Mouse (Mus musculus): ENCODE results near the gene Gm16253.

Gene Gm16253

GRCm38 (mm10) chr3:96576690-96577541 is at the start of gene Gm16253:
Gene Gm16253 (plus strand): TSS chr3:96576984.
- peak; percentile 75 to 81 for DNase-seq (ENCODE audit: low spot score in 2 of 2)

DNA sequence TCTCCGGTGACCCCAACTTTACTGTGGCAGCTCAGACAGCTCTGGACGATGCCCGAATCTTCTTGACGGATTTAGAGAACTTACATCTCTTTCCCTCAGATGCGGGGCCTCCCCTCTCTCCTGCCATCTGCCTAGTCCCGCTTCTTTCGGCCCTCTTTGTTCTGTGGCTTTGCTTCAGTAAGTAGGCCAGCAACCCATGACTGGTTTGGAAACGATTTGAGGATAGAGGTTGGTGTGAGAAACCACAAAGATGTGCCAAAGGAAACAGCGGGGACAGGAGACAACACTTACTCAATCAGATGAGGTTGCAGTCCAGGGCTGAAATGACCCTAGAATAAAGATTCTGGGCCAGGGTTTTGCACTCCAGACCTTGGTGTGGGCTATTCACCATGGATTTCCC is 48.3 kb upstream of the Gm16253 start:
- DNase-seq (ENCODE audit: low spot score in 2 of 2): no peak

DNA sequence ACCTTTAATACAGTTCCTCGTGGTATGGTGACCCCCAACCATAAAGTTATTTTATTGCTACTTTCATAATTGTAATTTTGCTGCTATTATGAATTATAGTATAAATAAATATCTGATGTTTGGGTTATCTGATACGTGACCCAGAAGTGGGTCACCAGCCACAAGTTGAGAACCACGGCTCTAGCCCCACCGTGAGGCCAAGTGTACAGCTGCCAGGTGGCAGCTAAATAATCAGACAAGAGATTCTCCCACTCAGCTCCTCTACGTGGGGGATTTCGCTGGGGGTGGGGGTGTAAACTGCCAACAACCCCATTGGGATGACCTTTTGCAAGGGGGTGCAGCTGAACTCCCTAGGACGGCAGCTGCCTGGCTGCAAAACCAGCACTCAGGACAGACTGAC is 44.7 kb upstream of the Gm16253 start:
- DNase-seq (ENCODE audit: low spot score in 2 of 2): no peak

DNA sequence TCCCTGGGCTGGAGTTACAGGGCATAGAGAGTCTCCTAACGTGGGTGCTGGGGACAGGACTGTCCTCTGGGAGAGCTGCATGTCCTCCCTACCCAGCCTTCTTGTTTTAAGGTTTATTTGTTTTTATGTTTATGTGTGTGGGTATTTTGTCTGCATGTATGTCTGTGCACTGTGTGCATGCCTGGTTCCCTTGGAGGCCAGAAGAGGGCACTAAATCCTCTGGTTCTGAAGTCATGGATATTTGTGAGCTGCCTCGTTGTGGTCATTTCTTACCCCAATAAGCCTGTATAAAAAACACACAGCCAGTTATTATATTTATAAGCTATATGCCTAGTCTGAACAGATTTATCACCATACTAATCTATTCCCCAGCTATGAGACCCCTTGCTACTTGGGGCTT is 42.5 kb upstream of the Gm16253 start:
- no peak for DNase-seq (ENCODE audit: low spot score in 2 of 2)

- no peak for DNase-seq (ENCODE audit: low spot score in 2 of 2)
Observed at GRCm38 (mm10) chr3:96539316-96539715, 37.5 kb upstream of the Gm16253 start.

- DNase-seq (ENCODE audit: low spot score in 2 of 2): no peak
Observed at GRCm38 (mm10) chr3:96540740-96541139, 36.0 kb upstream of the Gm16253 start.

DNA sequence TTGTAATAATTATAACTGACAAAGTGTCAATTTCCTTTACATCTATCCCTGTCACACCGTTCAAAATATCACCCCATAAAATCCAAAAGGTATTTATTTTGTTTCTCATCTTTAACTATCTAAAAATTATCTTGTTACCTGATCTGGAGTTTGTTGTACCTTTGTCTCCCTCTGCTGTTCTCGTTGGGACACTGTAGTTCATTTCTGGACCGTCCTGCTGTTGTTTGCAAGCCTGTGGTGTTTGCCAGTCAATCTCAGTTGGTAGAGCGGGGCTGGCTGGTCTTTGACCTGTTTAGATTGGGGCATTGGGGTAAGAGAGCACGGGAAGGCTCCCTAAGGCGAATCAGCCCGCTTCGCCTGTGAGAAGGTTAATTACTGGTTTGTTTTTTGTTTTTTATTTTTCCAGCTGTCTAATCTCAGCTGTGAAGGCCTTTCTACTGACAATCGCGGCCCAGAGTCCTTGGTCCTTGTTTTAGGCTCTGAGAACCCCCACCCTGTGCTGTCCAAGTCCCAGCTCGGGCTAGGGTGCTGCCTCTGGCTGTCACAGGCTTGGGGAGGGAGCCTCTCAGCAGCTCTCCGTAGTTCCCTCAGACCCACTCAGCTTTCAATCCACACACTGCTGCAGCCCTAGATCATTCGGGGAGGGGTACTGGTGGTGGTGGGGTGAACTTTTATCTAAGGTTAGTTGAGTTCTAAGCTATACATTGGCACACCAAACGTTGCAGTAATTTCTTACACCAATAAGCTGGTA is 35.3 kb upstream of the Gm16253 start:
- DNase-seq (ENCODE audit: low spot score in 2 of 2): no peak

DNA sequence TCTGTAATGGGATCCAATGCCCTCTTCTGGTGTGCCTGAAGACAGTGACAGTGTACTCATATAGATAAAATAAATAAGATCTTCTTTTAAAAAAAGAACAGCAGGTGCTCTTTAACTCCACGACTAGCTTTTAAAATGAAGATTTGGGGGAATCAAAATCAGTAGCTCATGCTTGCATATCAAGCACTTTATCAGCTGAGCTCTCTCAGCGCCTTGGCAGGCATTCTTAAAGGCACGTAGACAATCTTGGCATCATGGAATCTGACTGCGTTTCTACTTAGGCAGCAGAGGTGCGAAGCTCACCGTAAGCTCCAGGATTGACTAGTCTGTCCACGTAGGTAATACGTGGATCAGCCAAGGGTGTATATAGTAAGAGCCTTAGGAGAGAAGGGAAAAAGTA is 34.2 kb upstream of the Gm16253 start:
- no peak for DNase-seq (ENCODE audit: low spot score in 2 of 2)

DNA sequence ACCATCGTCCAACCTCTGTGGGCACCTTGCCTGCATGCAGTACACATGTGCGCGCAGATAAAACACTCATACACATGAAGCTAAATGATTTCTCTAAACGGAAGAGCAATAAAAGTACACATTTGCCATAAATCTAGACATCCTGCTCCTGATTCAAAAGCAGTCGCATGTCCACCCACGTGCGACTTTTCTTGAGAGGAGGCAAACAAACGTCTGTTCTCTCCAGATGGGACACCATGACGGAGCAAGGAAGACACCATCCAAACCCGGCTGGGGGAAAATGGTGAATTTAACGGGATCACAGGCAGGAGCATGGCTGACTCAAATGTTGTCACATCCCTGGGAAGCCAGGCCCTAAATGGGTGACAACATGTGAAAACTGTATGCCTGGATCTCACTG is 33.4 kb upstream of the Gm16253 start:
- no peak for DNase-seq (ENCODE audit: low spot score in 2 of 2)

DNA sequence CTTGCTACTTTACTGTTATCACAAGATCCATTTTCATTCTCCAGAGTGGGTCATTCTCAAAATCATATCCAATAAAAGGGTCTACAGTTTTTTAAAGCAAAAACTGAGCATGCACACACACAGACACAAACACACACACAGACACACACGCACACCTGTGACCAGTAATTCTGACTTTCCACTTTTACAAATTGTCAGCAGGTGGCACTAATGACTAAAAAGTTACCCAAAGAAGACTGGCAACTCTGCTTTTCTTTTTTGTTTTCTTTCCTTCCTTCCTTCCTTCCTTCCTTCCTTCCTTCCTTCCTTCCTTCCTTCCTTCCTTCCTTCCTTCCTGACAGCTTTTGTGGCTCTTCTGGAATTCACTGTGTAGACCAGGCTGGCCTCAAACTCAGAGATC is 31.2 kb upstream of the Gm16253 start:
- no peak for DNase-seq (ENCODE audit: low spot score in 2 of 2)

DNA sequence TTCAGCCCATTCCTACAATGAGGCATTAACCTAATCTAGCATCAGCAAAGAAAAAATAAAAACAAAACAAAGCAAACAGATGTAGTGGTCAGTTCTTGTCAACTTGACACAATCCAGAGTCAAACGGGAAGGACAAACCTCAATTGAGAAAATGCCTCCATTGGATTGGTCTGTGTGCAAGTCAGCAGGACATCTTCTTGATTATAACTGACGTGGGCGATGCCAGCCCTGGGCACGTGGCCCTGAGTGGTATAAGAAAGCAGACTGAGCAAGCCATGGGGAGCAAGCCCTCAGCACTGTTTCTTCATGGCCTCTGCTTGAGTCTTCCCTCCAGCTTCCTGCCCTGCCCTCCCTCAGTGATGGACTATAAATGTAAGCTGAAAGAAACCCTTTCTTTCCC is 29.9 kb upstream of the Gm16253 start:
- DNase-seq (ENCODE audit: low spot score in 2 of 2): no peak

DNA sequence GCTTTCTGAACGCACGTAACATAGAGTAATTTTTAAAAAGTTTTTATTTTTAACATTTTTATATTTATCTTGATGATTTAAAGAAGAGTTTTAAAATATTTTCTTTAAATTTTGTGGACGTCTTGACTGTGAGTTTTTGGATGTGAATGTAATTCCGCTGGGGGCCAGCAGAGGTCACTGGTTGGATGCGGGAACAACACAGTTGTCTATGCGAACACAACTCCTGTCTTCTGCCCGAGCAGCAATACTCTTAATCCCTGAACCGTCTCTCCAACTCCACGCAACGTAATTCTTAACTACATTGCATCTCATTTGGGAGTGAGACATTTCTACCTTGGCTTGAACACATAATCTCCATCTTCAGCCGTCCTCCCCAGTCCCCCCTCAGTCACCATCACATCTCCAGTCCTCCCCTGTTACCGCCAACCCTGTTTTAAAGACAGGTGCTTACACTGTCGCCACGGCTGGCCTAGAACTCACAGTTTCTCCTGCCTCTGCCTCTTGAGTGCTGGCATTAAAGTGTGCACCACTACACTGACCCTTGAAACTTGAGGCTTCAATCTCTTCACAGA is 29.3 kb upstream of the Gm16253 start:
- peak; percentile 72 to 80 for DNase-seq (ENCODE audit: low spot score in 2 of 2)

DNA sequence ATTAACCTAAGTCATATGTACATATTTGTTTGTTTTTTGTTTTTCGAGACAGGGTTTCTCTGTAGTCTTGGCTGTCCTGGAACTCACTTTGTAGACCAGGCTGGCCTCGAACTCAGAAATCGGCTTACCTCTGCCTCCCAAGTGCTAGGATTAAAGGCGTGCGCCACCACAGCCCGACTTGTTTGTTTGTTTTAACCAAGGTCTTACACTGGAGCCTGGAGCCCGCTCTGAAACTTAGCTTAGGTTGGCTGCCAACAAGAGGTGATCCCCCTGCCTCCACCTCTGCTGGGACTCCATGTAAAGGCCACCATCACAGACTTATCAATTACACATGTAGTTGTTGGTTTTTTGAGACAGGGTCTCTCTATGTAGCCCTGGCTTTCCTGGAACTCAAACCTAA is 28.0 kb upstream of the Gm16253 start:
- DNase-seq (ENCODE audit: low spot score in 2 of 2): no peak

DNA sequence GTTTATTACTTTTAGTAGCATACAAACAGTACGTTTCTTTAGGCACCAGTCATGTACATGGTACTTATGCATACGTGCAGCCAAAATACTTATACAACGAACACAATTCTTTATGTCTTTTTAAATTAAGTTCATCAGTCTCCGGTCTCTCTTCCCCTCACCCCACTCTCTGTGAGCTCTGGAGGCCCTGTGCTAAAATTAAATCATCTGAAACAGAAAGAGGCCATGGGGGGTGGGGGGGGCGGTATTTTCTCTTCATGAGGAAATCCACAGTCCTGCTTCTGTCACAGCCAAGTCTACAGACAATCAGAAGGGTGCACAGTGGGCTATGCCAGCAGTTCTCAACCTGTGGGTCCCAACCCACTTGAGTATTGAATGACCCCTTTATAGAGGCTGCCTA is 27.4 kb upstream of the Gm16253 start:
- DNase-seq (ENCODE audit: low spot score in 2 of 2): no peak

DNA sequence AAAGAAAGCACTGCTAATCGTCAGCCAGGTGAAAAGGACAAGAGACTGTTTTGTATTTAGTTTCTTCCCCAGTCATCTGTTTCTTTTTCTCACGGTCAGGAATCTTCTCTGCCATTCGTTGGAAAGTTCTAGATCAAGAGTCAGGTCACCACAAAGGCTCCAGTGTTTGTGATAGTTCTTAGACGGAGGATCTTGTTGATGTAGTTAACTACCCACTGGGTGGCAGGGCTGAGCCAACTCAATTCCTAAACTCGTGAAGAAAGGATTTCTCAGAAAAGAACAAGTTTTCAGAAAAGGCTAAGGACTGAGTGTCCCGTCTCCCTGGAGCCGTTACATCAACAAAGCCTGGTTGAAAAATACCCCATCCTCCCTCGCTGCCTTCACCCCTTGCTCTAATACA is 25.6 kb upstream of the Gm16253 start:
- DNase-seq (ENCODE audit: low spot score in 2 of 2): no peak

DNA sequence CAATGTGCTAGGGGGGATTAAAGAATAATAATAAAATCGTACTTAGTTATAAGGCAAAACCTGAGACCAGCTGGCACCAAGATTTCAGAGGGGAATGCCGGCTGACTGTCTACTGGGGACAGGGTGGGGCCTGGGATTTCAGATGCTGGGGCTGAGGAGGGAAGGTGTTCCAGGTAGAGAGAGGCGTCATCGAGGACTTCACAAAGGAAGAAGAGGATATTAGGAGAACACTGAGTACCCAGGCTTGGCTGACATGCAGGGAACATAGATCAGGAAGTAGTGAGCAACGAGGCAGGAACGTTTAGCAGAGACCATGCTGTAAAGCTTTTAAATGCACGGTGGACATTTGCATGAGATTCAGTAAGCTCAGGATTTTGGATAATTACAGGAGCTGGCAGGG is 24.9 kb upstream of the Gm16253 start:
- no peak for DNase-seq (ENCODE audit: low spot score in 2 of 2)

- DNase-seq (ENCODE audit: low spot score in 2 of 2): no peak
Observed at GRCm38 (mm10) chr3:96553601-96554000, 23.2 kb upstream of the Gm16253 start.

DNA sequence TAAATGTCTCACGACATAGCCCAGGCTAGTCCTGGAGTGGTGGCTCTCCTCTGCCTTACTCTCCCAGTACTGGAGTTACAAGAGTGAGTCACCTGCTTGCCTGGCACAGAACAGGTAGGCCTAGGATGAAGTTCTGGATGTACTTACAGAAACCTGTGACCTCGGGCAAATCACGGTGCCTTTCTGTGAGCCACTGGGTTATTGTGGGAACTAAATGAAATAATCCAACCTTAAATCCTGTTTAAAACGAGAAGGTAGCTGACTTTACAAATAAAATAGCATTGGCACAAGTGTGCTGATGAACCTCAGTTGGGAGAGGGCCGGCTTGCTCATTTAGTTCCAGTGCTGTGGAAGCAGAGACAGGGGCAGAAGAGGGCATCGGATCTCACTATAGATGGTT is 22.5 kb upstream of the Gm16253 start:
- no peak for DNase-seq (ENCODE audit: low spot score in 2 of 2)

DNA sequence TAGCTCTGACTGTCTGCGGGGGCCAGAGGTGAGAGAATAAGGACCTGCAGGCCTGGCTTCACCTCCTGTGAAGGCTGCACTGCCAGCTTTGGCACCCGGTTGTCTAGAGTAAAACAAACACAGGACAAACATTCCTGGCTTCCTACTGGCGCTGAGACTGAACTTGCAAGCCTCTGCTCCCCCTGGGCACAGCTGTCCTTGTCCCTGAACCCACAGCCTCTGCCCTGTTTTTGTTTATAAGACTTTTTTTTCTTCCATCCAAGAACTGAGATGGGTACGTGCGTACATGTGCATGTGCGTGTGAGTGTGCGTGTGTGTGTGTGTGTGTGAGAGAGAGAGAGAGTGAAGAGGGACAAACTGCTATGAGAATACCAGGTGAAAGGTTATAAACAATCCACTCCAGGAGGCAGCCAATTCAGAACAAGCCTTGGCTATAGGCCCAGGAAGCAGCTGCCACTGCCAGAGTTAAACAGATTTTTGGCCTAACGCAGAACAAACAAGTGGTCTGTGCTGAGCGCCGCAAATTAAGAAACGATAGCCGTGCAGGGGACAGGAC is 21.7 kb upstream of the Gm16253 start:
- DNase-seq (ENCODE audit: low spot score in 2 of 2): no peak

GRCm38 (mm10) chr3:96555999-96556614 is 20.7 kb upstream of the Gm16253 start:
- DNase-seq (ENCODE audit: low spot score in 2 of 2): no peak

- DNase-seq (ENCODE audit: low spot score in 2 of 2): no peak
Observed at GRCm38 (mm10) chr3:96556651-96557635, 19.8 kb upstream of the Gm16253 start.
